Mouse (Mus musculus) liver, adult 2 months (tissue): ENCODE results near the gene Elavl4.

Source experiments
- CTCF ChIP-seq: fragments of 200-500 bp; IDR thresholded peaks from 2 replicates; pipeline ENCODE4 v1.5.1; 2011; ENCODE audit warnings: low read depth, low read length, control low read depth
- POLR2A ChIP-seq: fragments of 200-500 bp; IDR thresholded peaks from 2 replicates; pipeline ENCODE4 v1.6.1; 2011; ENCODE audit warnings: low read length, control low read depth; ENCODE audit not compliant: insufficient read depth; ENCODE audit errors: extremely low read depth

- no peak for TF ChIP-seq POLR2A
- no peak for TF ChIP-seq CTCF
Measured at GRCm38 (mm10) chr4:110266804-110267575, 84.7 kb downstream of the Elavl4 start.
